Mouse (Mus musculus) ES-Bruce4 (cell line): Measurements from ENCODE around the gene Uqcrc1.

Experiments
- EP300 ChIP-seq: IDR thresholded peaks from 2 replicates; pipeline ENCODE4 v1.6.1; 2011; ENCODE audit warnings: low read depth, low read length; ENCODE audit not compliant: insufficient read depth
- POLR2A ChIP-seq: IDR thresholded peaks from one replicate; pipeline ENCODE4 v1.8.1; 2011; ENCODE audit warnings: low read length; ENCODE audit not compliant: insufficient read depth

DNA sequence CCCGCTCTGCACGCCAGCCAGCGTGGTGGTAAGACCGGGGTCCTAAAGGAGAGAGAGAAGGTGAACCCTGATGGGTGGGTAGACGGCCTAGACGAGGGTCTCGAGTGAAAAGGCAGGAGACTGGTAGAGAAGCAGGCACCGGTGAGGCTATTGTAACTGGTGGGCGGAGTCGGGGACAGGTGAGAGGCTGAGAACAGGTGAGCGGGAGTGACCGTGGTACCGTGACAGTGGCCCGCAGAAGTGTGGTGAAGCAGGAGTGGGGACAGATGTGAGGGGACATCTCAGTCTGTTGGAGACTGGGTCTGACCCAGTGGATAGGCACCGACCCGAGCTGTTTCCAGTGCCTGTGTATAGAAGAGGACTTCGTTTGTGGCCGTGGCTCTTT, 55.6 kb downstream of the Uqcrc1 start:
- TF ChIP-seq EP300 (no peak), POLR2A (no peak)
